Mouse (Mus musculus): ENCODE results near the gene 4930524J08Rik.
A peak's percentile ranks its signal among the peaks of the same experiment; 100 is the strongest.

The 4930524J08Rik gene

GRCm38 (mm10) chr5:99978699-99979442, at the start of gene 4930524J08Rik, which contains the start of gene Hnrnpd:
Gene 4930524J08Rik, plus strand, starts transcription at chr5:99979061.
Gene Hnrnpd, minus strand, starts transcription at chr5:99978938.
- DNase-seq (ENCODE audit: low spot score) = peak; percentile 95

GRCm38 (mm10) chr5:99931910-99932309, 47.0 kb upstream of the 4930524J08Rik start:
- DNase-seq (ENCODE audit: low spot score) = no peak

GRCm38 (mm10) chr5:99939440-99939839, 39.4 kb upstream of the 4930524J08Rik start:
- no peak for DNase-seq (ENCODE audit: low spot score)

- no peak for DNase-seq (ENCODE audit: low spot score)
Measured at GRCm38 (mm10) chr5:99941273-99941672, 37.6 kb upstream of the 4930524J08Rik start.

GRCm38 (mm10) chr5:99941776-99942502, 36.9 kb upstream of the 4930524J08Rik start:
- DNase-seq (ENCODE audit: low spot score) = no peak

GRCm38 (mm10) chr5:99952513-99952912, 26.3 kb upstream of the 4930524J08Rik start:
- DNase-seq (ENCODE audit: low spot score) = no peak

- DNase-seq (ENCODE audit: low spot score) = no peak
Measured at GRCm38 (mm10) chr5:99953883-99954282, 25.0 kb upstream of the 4930524J08Rik start.

- DNase-seq (ENCODE audit: low spot score) = peak; percentile 47
Measured at GRCm38 (mm10) chr5:99958666-99959065, 20.2 kb upstream of the 4930524J08Rik start.

GRCm38 (mm10) chr5:99959236-99959936, 19.5 kb upstream of the 4930524J08Rik start:
- no peak for DNase-seq (ENCODE audit: low spot score)

- no peak for DNase-seq (ENCODE audit: low spot score)
Measured at GRCm38 (mm10) chr5:99959960-99960359, 18.9 kb upstream of the 4930524J08Rik start.

GRCm38 (mm10) chr5:99973941-99974340, 4.9 kb upstream of the 4930524J08Rik start:
- no peak for DNase-seq (ENCODE audit: low spot score)

- DNase-seq (ENCODE audit: low spot score) = no peak
Measured at GRCm38 (mm10) chr5:99975061-99975460, 3.8 kb upstream of the 4930524J08Rik start.

GRCm38 (mm10) chr5:99975776-99976175, 3.1 kb upstream of the 4930524J08Rik start:
- no peak for DNase-seq (ENCODE audit: low spot score)

GRCm38 (mm10) chr5:99976334-99976955, 2.4 kb upstream of the 4930524J08Rik start:
- DNase-seq (ENCODE audit: low spot score) = no peak

- peak; percentile 85 for DNase-seq (ENCODE audit: low spot score)
Measured at GRCm38 (mm10) chr5:99977516-99978301, 1.2 kb upstream of the 4930524J08Rik start.

- no peak for DNase-seq (ENCODE audit: low spot score)
Measured at GRCm38 (mm10) chr5:99983452-99984061, 4.7 kb downstream of the 4930524J08Rik start.

GRCm38 (mm10) chr5:99994166-99994565, 15.3 kb downstream of the 4930524J08Rik start:
- DNase-seq (ENCODE audit: low spot score) = no peak

- no peak for DNase-seq (ENCODE audit: low spot score)
Measured at GRCm38 (mm10) chr5:99994680-99995079, 15.8 kb downstream of the 4930524J08Rik start.

GRCm38 (mm10) chr5:100000048-100000447, 21.2 kb downstream of the 4930524J08Rik start:
- DNase-seq (ENCODE audit: low spot score) = no peak

GRCm38 (mm10) chr5:100000500-100000899, 21.6 kb downstream of the 4930524J08Rik start:
- no peak for DNase-seq (ENCODE audit: low spot score)

GRCm38 (mm10) chr5:100003895-100004294, 25.0 kb downstream of the 4930524J08Rik start:
- no peak for DNase-seq (ENCODE audit: low spot score)

All from lung, postnatal 25 days (tissue).